Mouse (Mus musculus) midbrain, embryonic 14.5 days (tissue): ENCODE measurements around the gene Zkscan1. TPM values are rescaled to one million over a fixed set of nuclear protein-coding genes. Genes with fewer than 3 reads are reported as not detected.
A peak's percentile ranks its signal among the peaks of the same experiment; 100 is the strongest.

ENCODE experiments used
- ATAC-seq: fragments of 200-750 bp; cut with Nextera tagmentation; 2 replicates; pipeline ENCODE4 v1.8.0; 2017; ENCODE audit warnings: moderate number of reproducible peaks, moderate library complexity; ENCODE audit not compliant: low FRiP score, low TSS enrichment
- DNase-seq: peaks from one replicate; pipeline ENCODE4 v3.0.0-alpha.2; 2015
- H3K27ac ChIP-seq: fragments of 300-500 bp; sonication (generic); replicated peaks from 2 replicates; pipeline ENCODE4 v1.5.1; 2014; ENCODE audit warnings: mild to moderate bottlenecking, low read depth, low read length, moderate library complexity
- H3K27me3 ChIP-seq: fragments of 300-500 bp; sonication (generic); 2 replicates; pipeline ENCODE4 v1.6.1; 2014; ENCODE audit warnings: low read length, control low read depth, mixed read lengths; ENCODE audit not compliant: control insufficient read depth, insufficient read depth
- H3K36me3 ChIP-seq: fragments of 300-500 bp; sonication (generic); 2 replicates; pipeline ENCODE4 v1.6.1; 2014; ENCODE audit warnings: low read length, control low read depth; ENCODE audit not compliant: control insufficient read depth, insufficient read depth
- H3K4me1 ChIP-seq: fragments of 300-500 bp; sonication (generic); 2 replicates; pipeline ENCODE4 v1.6.1; 2014; ENCODE audit warnings: mild to moderate bottlenecking, antibody characterized with exemption, low read length, control low read depth; ENCODE audit not compliant: control insufficient read depth, insufficient read depth
- H3K4me2 ChIP-seq: fragments of 300-500 bp; sonication (generic); 2 replicates; pipeline ENCODE4 v1.6.1; 2014; ENCODE audit warnings: mild to moderate bottlenecking, low read length, moderate library complexity
- H3K4me3 ChIP-seq: fragments of 300-500 bp; sonication (generic); replicated peaks from 2 replicates; pipeline ENCODE4 v1.5.1; 2014; ENCODE audit warnings: low read depth, low read length
- H3K9ac ChIP-seq: fragments of 300-500 bp; sonication (generic); replicated peaks from 2 replicates; pipeline ENCODE4 v1.6.1; 2014; ENCODE audit warnings: mild to moderate bottlenecking, low read length, moderate library complexity
- H3K9me3 ChIP-seq: fragments of 300-500 bp; sonication (generic); 2 replicates; pipeline ENCODE4 v1.6.1; 2016; ENCODE audit warnings: low read length, control low read depth, mixed read lengths; ENCODE audit not compliant: control insufficient read depth
- WGBS: fragments of 180-500 bp; shearing (Covaris S2); extraction: QIAGEN DNeasy Blood & Tissue Kit; methylation state at CpG from one replicate; pipeline ENCODE4 v1.1.7; 2014; 5-methylcytosine and 5-hydroxymethylcytosine counted together
- polyA plus RNA-seq: library from polyadenylated mRNA; unstranded; fragments of >200 nt; fragmentation: Nextera tagmentation; extraction: Ambion mirVana; gene quantifications from 2 replicates; pipeline ENCODE4 v1.2.1, GENCODE M21; 2014

Zkscan1 gene
- polyA plus RNA-seq, 1 experiment from 2014 or later, result 42.3 TPM

GRCm38 (mm10) chr5:138137935-138138549, 53.2 kb downstream of the Zkscan1 start:
- Histone ChIP-seq H3K27me3 (no peaks in the 10 kb centered on the region), H3K9ac (no peak overlapping the region), H3K36me3 (peaks cover 46% of the 10 kb centered on the region), H3K9me3 (no peaks in the 10 kb centered on the region), H3K4me1 (no peaks in the 10 kb centered on the region), H3K4me2 (no peak overlapping the region), H3K27ac (no peak overlapping the region), H3K4me3 (no peak overlapping the region)
- WGBS, result 66% methylated on average over 8 of the region's 8 CpGs
- ATAC-seq, result peak; percentile 46; the same call in 1 of the 2 replicates
- peak; percentile 85 for DNase-seq

- DNase-seq, result no peak
- ATAC-seq, result no peak
- peaks cover 46% of the 10 kb centered on the region for H3K36me3 ChIP-seq
- H3K4me3 ChIP-seq, result no peak overlapping the region
- 84% methylated on average over 4 of the region's 4 CpGs for WGBS
- no peaks in the 10 kb centered on the region for H3K9me3 ChIP-seq
- no peak overlapping the region for H3K27ac ChIP-seq
- H3K4me2 ChIP-seq, result no peak overlapping the region
- H3K27me3 ChIP-seq, result no peaks in the 10 kb centered on the region
- H3K9ac ChIP-seq, result no peak overlapping the region
- H3K4me1 ChIP-seq, result no peaks in the 10 kb centered on the region
Measured at GRCm38 (mm10) chr5:138138585-138138984, 53.7 kb downstream of the Zkscan1 start.

GRCm38 (mm10) chr5:138154390-138154789, 69.5 kb downstream of the Zkscan1 start:
- ATAC-seq (no peak), DNase-seq (no peak)
- H3K4me3 ChIP-seq, result peak overlapping the region; percentile 80
- H3K4me2 ChIP-seq, result peak overlapping the region; percentile 86
- no peaks in the 10 kb centered on the region for H3K9me3 ChIP-seq
- 87% methylated on average over 3 of the region's 3 CpGs for WGBS
- H3K4me1 ChIP-seq, result peaks cover 8% of the 10 kb centered on the region; the same call in 1 of the 2 replicates
- H3K27me3 ChIP-seq, result no peaks in the 10 kb centered on the region
- peak overlapping the region; percentile 98 for H3K9ac ChIP-seq
- peak overlapping the region; percentile 99; the same call in 1 of the 2 replicates for H3K27ac ChIP-seq
- H3K36me3 ChIP-seq, result peaks cover 32% of the 10 kb centered on the region

- Histone ChIP-seq H3K27me3 (no peaks in the 10 kb centered on the region), H3K4me1 (peaks cover 11% of the 10 kb centered on the region), H3K4me2 (peak within 1 kb of the TSS; percentile 86), H3K27ac (peak within 1 kb of the TSS; percentile 99), H3K36me3 (peaks cover 27% of the 10 kb centered on the region), H3K9ac (peak within 1 kb of the TSS; percentile 98), H3K4me3 (peak within 1 kb of the TSS; percentile 80), H3K9me3 (no peaks in the 10 kb centered on the region)
- under 1% methylated on average over 31 of the region's 31 CpGs for WGBS
- ATAC-seq (peak; percentile 96), DNase-seq (peak; percentile 96)
Measured at GRCm38 (mm10) chr5:138155443-138155976, 70.6 kb downstream of the Zkscan1 start, which contains the start of gene Zfp113. Zfp113 (minus strand) TSS chr5:138155744.

Other genes starting within 250 kb of the Zkscan1 start
- 0.26 and 0.51 TPM in 2 replicates for gene Pilra, start 248.8 kb upstream of the Zkscan1 start, polyA plus RNA-seq
- not detected in 2 replicates for gene Pilrb1, start 227.0 kb upstream of the Zkscan1 start, polyA plus RNA-seq
- gene Pilrb2, start 213.3 kb upstream of the Zkscan1 start, polyA plus RNA-seq, result 0.57 TPM in 1 of 2 replicates, not detected in the other
- gene Cyp3a13, start 163.5 kb upstream of the Zkscan1 start, polyA plus RNA-seq, result not detected in 2 replicates
- 0.13 and 0.43 TPM in 2 replicates for gene Gjc3, start 122.0 kb upstream of the Zkscan1 start, polyA plus RNA-seq
- gene Azgp1, start 103.6 kb upstream of the Zkscan1 start, polyA plus RNA-seq, result not detected in 2 replicates
- not detected in 2 replicates for gene Smok3a, start 63.8 kb upstream of the Zkscan1 start, polyA plus RNA-seq
- not detected in 2 replicates for gene Smok3b, start 63.7 kb upstream of the Zkscan1 start, polyA plus RNA-seq
- gene Smok3c, start 31.9 kb upstream of the Zkscan1 start, polyA plus RNA-seq, result not detected in 2 replicates
- 94.0 and 113 TPM in 2 replicates for gene Zscan21, start 31.8 kb downstream of the Zkscan1 start, polyA plus RNA-seq
- gene Zfp113, start 70.7 kb downstream of the Zkscan1 start, polyA plus RNA-seq, result 24.9 and 27.8 TPM in 2 replicates
- 241 and 270 TPM in 2 replicates for gene Cops6, start 76.0 kb downstream of the Zkscan1 start, polyA plus RNA-seq
- gene Ap4m1, start 86.9 kb downstream of the Zkscan1 start, polyA plus RNA-seq, result 16.8 and 19.9 TPM in 2 replicates
- 81.9 and 117 TPM in 2 replicates for gene Mcm7, start 87.3 kb downstream of the Zkscan1 start, polyA plus RNA-seq
- 68.7 and 93.5 TPM in 2 replicates for gene Taf6, start 102.4 kb downstream of the Zkscan1 start, polyA plus RNA-seq
- 24.3 and 32.0 TPM in 2 replicates for gene Cnpy4, start 102.4 kb downstream of the Zkscan1 start, polyA plus RNA-seq
- 12.6 and 18.0 TPM in 2 replicates for gene Mblac1, start 109.2 kb downstream of the Zkscan1 start, polyA plus RNA-seq
- gene Nxpe5, start 140.8 kb downstream of the Zkscan1 start, polyA plus RNA-seq, result not detected in 2 replicates
- gene Lamtor4, start 170.4 kb downstream of the Zkscan1 start, polyA plus RNA-seq, result 71.5 and 90.0 TPM in 2 replicates
- gene BC037034, start 178.9 kb downstream of the Zkscan1 start, polyA plus RNA-seq, result 15.0 and 20.2 TPM in 2 replicates
- 1.4 and 2.0 TPM in 2 replicates for gene Gal3st4, start 187.8 kb downstream of the Zkscan1 start, polyA plus RNA-seq
- gene Gm43720, start 194.9 kb downstream of the Zkscan1 start, polyA plus RNA-seq, result 0.19 TPM in 1 of 2 replicates, not detected in the other
- gene Gpc2, start 194.9 kb downstream of the Zkscan1 start, polyA plus RNA-seq, result 37.3 and 59.5 TPM in 2 replicates
- 4.4 and 9.3 TPM in 2 replicates for gene Stag3, start 195.2 kb downstream of the Zkscan1 start, polyA plus RNA-seq